Mouse (Mus musculus): ENCODE results near the gene Spata17. TPM values are rescaled to one million over a fixed set of nuclear protein-coding genes. Genes with fewer than 3 reads are reported as not detected.
"Not testable (repeated sequence)": the region's sequence is repeated elsewhere in the genome, so short reads cannot be mapped to it uniquely, and the experiment has no call there.

Spata17 gene
- polyA plus RNA-seq, 1 experiment, result 144 TPM

GRCm38 (mm10) chr1:187137426-187137825 is 77.8 kb downstream of the Spata17 start:
- H3K27me3 ChIP-seq (ENCODE audit: control insufficient read depth, insufficient read depth, low read length), result no peaks in the 10 kb centered on the region
- H3K27ac ChIP-seq (ENCODE audit: control insufficient read depth, insufficient read depth, low read depth, low read length), result no peak overlapping the region
- H3K4me3 ChIP-seq (ENCODE audit: control insufficient read depth, low read depth, low read length), result no peak overlapping the region
- TF ChIP-seq POLR2A (IDR thresholded peaks at IDR 0.05; ENCODE audit: control insufficient read depth, low read depth, low read length) (no peak), CTCF (IDR thresholded peaks at IDR 0.05; ENCODE audit: control insufficient read depth, insufficient read depth, insufficient replicate concordance, low read depth, low read length) (no peak)
- no peaks in the 10 kb centered on the region for H3K36me3 ChIP-seq (ENCODE audit: control insufficient read depth, insufficient read depth, low read length)
- no peaks in the 10 kb centered on the region for H3K4me1 ChIP-seq (ENCODE audit: control insufficient read depth, insufficient read depth, low read length)

GRCm38 (mm10) chr1:187135887-187136286 is 79.4 kb downstream of the Spata17 start:
- Histone ChIP-seq H3K27me3 (ENCODE audit: control insufficient read depth, insufficient read depth, low read length) (no peaks in the 10 kb centered on the region), H3K36me3 (ENCODE audit: control insufficient read depth, insufficient read depth, low read length) (no peaks in the 10 kb centered on the region), H3K4me1 (ENCODE audit: control insufficient read depth, insufficient read depth, low read length) (no peaks in the 10 kb centered on the region), H3K27ac (ENCODE audit: control insufficient read depth, insufficient read depth, low read depth, low read length) (no peak overlapping the region), H3K4me3 (ENCODE audit: control insufficient read depth, low read depth, low read length) (no peak overlapping the region)
- no peak for TF ChIP-seq POLR2A (IDR thresholded peaks at IDR 0.05; ENCODE audit: control insufficient read depth, low read depth, low read length)
- TF ChIP-seq CTCF (IDR thresholded peaks at IDR 0.05; ENCODE audit: control insufficient read depth, insufficient read depth, insufficient replicate concordance, low read depth, low read length), result no peak

- TF ChIP-seq CTCF (IDR thresholded peaks at IDR 0.05; ENCODE audit: control insufficient read depth, insufficient read depth, insufficient replicate concordance, low read depth, low read length) (no peak), POLR2A (IDR thresholded peaks at IDR 0.05; ENCODE audit: control insufficient read depth, low read depth, low read length) (no peak)
- no peaks in the 10 kb centered on the region for H3K36me3 ChIP-seq (ENCODE audit: control insufficient read depth, insufficient read depth, low read length)
- no peaks in the 10 kb centered on the region for H3K27me3 ChIP-seq (ENCODE audit: control insufficient read depth, insufficient read depth, low read length)
- H3K4me1 ChIP-seq (ENCODE audit: control insufficient read depth, insufficient read depth, low read length), result no peaks in the 10 kb centered on the region
- H3K4me3 ChIP-seq (ENCODE audit: control insufficient read depth, low read depth, low read length), result no peak overlapping the region
- H3K27ac ChIP-seq (ENCODE audit: control insufficient read depth, insufficient read depth, low read depth, low read length), result no peak overlapping the region
Observed at GRCm38 (mm10) chr1:187133841-187134240, 81.4 kb downstream of the Spata17 start.

GRCm38 (mm10) chr1:187132348-187132747 is 82.9 kb downstream of the Spata17 start:
- Histone ChIP-seq H3K4me3 (ENCODE audit: control insufficient read depth, low read depth, low read length) (no peak overlapping the region), H3K36me3 (ENCODE audit: control insufficient read depth, insufficient read depth, low read length) (no peaks in the 10 kb centered on the region), H3K27me3 (ENCODE audit: control insufficient read depth, insufficient read depth, low read length) (no peaks in the 10 kb centered on the region), H3K4me1 (ENCODE audit: control insufficient read depth, insufficient read depth, low read length) (no peaks in the 10 kb centered on the region), H3K27ac (ENCODE audit: control insufficient read depth, insufficient read depth, low read depth, low read length) (no peak overlapping the region)
- no peak for TF ChIP-seq POLR2A (IDR thresholded peaks at IDR 0.05; ENCODE audit: control insufficient read depth, low read depth, low read length)
- TF ChIP-seq CTCF (IDR thresholded peaks at IDR 0.05; ENCODE audit: control insufficient read depth, insufficient read depth, insufficient replicate concordance, low read depth, low read length), result no peak

GRCm38 (mm10) chr1:187127548-187127947 is 87.7 kb downstream of the Spata17 start:
- not testable (repeated sequence) for H3K4me1 ChIP-seq (ENCODE audit: control insufficient read depth, insufficient read depth, low read length); H3K4me3 ChIP-seq (ENCODE audit: control insufficient read depth, low read depth, low read length); H3K27me3 ChIP-seq (ENCODE audit: control insufficient read depth, insufficient read depth, low read length); H3K27ac ChIP-seq (ENCODE audit: control insufficient read depth, insufficient read depth, low read depth, low read length); H3K36me3 ChIP-seq (ENCODE audit: control insufficient read depth, insufficient read depth, low read length)

- Histone ChIP-seq H3K27ac (ENCODE audit: control insufficient read depth, insufficient read depth, low read depth, low read length) (peak overlapping the region; percentile 53; the same call in 1 of the 2 replicates), H3K4me3 (ENCODE audit: control insufficient read depth, low read depth, low read length) (peak overlapping the region; percentile 87), H3K27me3 (ENCODE audit: control insufficient read depth, insufficient read depth, low read length) (no peaks in the 10 kb centered on the region), H3K36me3 (ENCODE audit: control insufficient read depth, insufficient read depth, low read length) (no peaks in the 10 kb centered on the region), H3K4me1 (ENCODE audit: control insufficient read depth, insufficient read depth, low read length) (no peaks in the 10 kb centered on the region)
- TF ChIP-seq CTCF (IDR thresholded peaks at IDR 0.05; ENCODE audit: control insufficient read depth, insufficient read depth, insufficient replicate concordance, low read depth, low read length) (no peak), POLR2A (IDR thresholded peaks at IDR 0.05; ENCODE audit: control insufficient read depth, low read depth, low read length) (no peak)
Observed at GRCm38 (mm10) chr1:187125733-187126132, 89.5 kb downstream of the Spata17 start.

- Histone ChIP-seq H3K27me3 (ENCODE audit: control insufficient read depth, insufficient read depth, low read length) (no peaks in the 10 kb centered on the region), H3K27ac (ENCODE audit: control insufficient read depth, insufficient read depth, low read depth, low read length) (peak overlapping the region; percentile 53), H3K36me3 (ENCODE audit: control insufficient read depth, insufficient read depth, low read length) (no peaks in the 10 kb centered on the region), H3K4me1 (ENCODE audit: control insufficient read depth, insufficient read depth, low read length) (no peaks in the 10 kb centered on the region), H3K4me3 (ENCODE audit: control insufficient read depth, low read depth, low read length) (peak overlapping the region; percentile 87)
- TF ChIP-seq POLR2A (IDR thresholded peaks at IDR 0.05; ENCODE audit: control insufficient read depth, low read depth, low read length) (peak; percentile 35; the same call in 1 of the 2 replicates), CTCF (IDR thresholded peaks at IDR 0.05; ENCODE audit: control insufficient read depth, insufficient read depth, insufficient replicate concordance, low read depth, low read length) (no peak)
Observed at GRCm38 (mm10) chr1:187124967-187125366, 90.3 kb downstream of the Spata17 start.

- H3K27ac ChIP-seq (ENCODE audit: control insufficient read depth, insufficient read depth, low read depth, low read length), result no peak overlapping the region
- H3K4me1 ChIP-seq (ENCODE audit: control insufficient read depth, insufficient read depth, low read length), result no peaks in the 10 kb centered on the region
- TF ChIP-seq CTCF (IDR thresholded peaks at IDR 0.05; ENCODE audit: control insufficient read depth, insufficient read depth, insufficient replicate concordance, low read depth, low read length) (no peak), POLR2A (IDR thresholded peaks at IDR 0.05; ENCODE audit: control insufficient read depth, low read depth, low read length) (no peak)
- no peaks in the 10 kb centered on the region for H3K36me3 ChIP-seq (ENCODE audit: control insufficient read depth, insufficient read depth, low read length)
- no peak overlapping the region for H3K4me3 ChIP-seq (ENCODE audit: control insufficient read depth, low read depth, low read length)
- no peaks in the 10 kb centered on the region for H3K27me3 ChIP-seq (ENCODE audit: control insufficient read depth, insufficient read depth, low read length)
Observed at GRCm38 (mm10) chr1:187119300-187119699, 96.0 kb downstream of the Spata17 start.

Data from testis, adult 2 months (tissue).